Mouse (Mus musculus) hindbrain, embryonic 14.5 days (tissue): ENCODE measurements around the gene Fut8. TPM values are rescaled to one million over a fixed set of nuclear protein-coding genes. Genes with fewer than 3 reads are reported as not detected.

Experiments
- ATAC-seq: fragments of 200-750 bp; cut with Nextera tagmentation; 2 replicates; pipeline ENCODE4 v1.8.0; 2017; ENCODE audit warnings: moderate number of reproducible peaks, mild to moderate bottlenecking, moderate TSS enrichment, moderate library complexity; ENCODE audit not compliant: low FRiP score
- DNase-seq: peaks from one replicate; pipeline ENCODE4 v3.0.0-alpha.2; 2015; ENCODE audit warnings: low spot score
- H3K27ac ChIP-seq: fragments of 300-500 bp; sonication (generic); 2 replicates; pipeline ENCODE4 v1.5.1; 2014; ENCODE audit warnings: mild to moderate bottlenecking, moderate library complexity
- H3K27me3 ChIP-seq: fragments of 300-500 bp; sonication (generic); 2 replicates; pipeline ENCODE4 v1.6.1; 2014; ENCODE audit warnings: mild to moderate bottlenecking, low read length, mixed read lengths; ENCODE audit not compliant: control insufficient read depth, insufficient read depth
- H3K36me3 ChIP-seq: fragments of 300-500 bp; sonication (generic); replicated peaks from 2 replicates; pipeline ENCODE4 v1.6.1; 2014; ENCODE audit not compliant: control insufficient read depth, insufficient read depth
- H3K4me1 ChIP-seq: fragments of 300-500 bp; sonication (generic); replicated peaks from 2 replicates; pipeline ENCODE4 v1.6.1; 2014; ENCODE audit warnings: antibody characterized with exemption, low read length, mixed read lengths; ENCODE audit not compliant: control insufficient read depth, insufficient read depth
- H3K4me2 ChIP-seq: fragments of 300-500 bp; sonication (generic); replicated peaks from 2 replicates; pipeline ENCODE4 v1.6.1; 2014; ENCODE audit warnings: mild to moderate bottlenecking, moderate library complexity
- H3K4me3 ChIP-seq: fragments of 300-500 bp; sonication (generic); replicated peaks from 2 replicates; pipeline ENCODE4 v1.5.1; 2014; ENCODE audit warnings: mild to moderate bottlenecking, low read length
- H3K9ac ChIP-seq: fragments of 300-500 bp; sonication (generic); 2 replicates; pipeline ENCODE4 v1.6.1; 2014
- H3K9me3 ChIP-seq: fragments of 300-500 bp; sonication (generic); 2 replicates; pipeline ENCODE4 v1.6.1; 2016; ENCODE audit warnings: low read length; ENCODE audit not compliant: control insufficient read depth
- WGBS: fragments of 180-500 bp; shearing (Covaris S2); extraction: QIAGEN DNeasy Blood & Tissue Kit; methylation state at CpG from one replicate; pipeline ENCODE4 v1.1.7; 2014; 5-methylcytosine and 5-hydroxymethylcytosine counted together
- polyA plus RNA-seq: library from polyadenylated mRNA; unstranded; fragments of >200 nt; fragmentation: Nextera tagmentation; extraction: Ambion mirVana; gene quantifications from 2 replicates; pipeline ENCODE4 v1.2.1, GENCODE M21; 2014

Fut8 gene
- polyA plus RNA-seq, 1 experiment from 2014 or later, result 62.2 TPM

GRCm38 (mm10) chr12:77198253-77198652 lies 39.7 kb upstream of the Fut8 start:
- H3K27me3 ChIP-seq, result no peaks in the 10 kb centered on the region
- H3K4me2 ChIP-seq, result no peak overlapping the region
- H3K27ac ChIP-seq, result no peak overlapping the region
- no peak for DNase-seq
- 95% methylated on average over 4 of the region's 4 CpGs for WGBS
- H3K4me3 ChIP-seq, result no peak overlapping the region
- peaks cover 8% of the 10 kb centered on the region; the same call in 1 of the 2 replicates for H3K9me3 ChIP-seq
- H3K36me3 ChIP-seq, result no peaks in the 10 kb centered on the region
- H3K4me1 ChIP-seq, result no peaks in the 10 kb centered on the region
- no peak overlapping the region for H3K9ac ChIP-seq
- no peak for ATAC-seq

- Histone ChIP-seq H3K9me3 (no peaks in the 10 kb centered on the region), H3K4me1 (no peaks in the 10 kb centered on the region), H3K27me3 (no peaks in the 10 kb centered on the region), H3K4me2 (no peak overlapping the region), H3K9ac (no peak overlapping the region), H3K4me3 (no peak overlapping the region), H3K27ac (no peak overlapping the region), H3K36me3 (no peaks in the 10 kb centered on the region)
- no peak for DNase-seq
- WGBS, result 82% methylated on average over 10 of the region's 10 CpGs
- ATAC-seq, result no peak
Measured at GRCm38 (mm10) chr12:77201461-77202143, 36.3 kb upstream of the Fut8 start.

GRCm38 (mm10) chr12:77203136-77203535 lies 34.8 kb upstream of the Fut8 start:
- no peak overlapping the region for H3K27ac ChIP-seq
- no peak for DNase-seq
- no peaks in the 10 kb centered on the region for H3K27me3 ChIP-seq
- H3K4me3 ChIP-seq, result no peak overlapping the region
- WGBS, result 98% methylated on average over 4 of the region's 4 CpGs
- no peak overlapping the region for H3K4me2 ChIP-seq
- H3K4me1 ChIP-seq, result no peaks in the 10 kb centered on the region
- H3K9me3 ChIP-seq, result no peaks in the 10 kb centered on the region
- no peak for ATAC-seq
- H3K36me3 ChIP-seq, result no peaks in the 10 kb centered on the region
- H3K9ac ChIP-seq, result no peak overlapping the region

- H3K27me3 ChIP-seq, result no peaks in the 10 kb centered on the region
- ATAC-seq, result no peak
- 80% methylated on average over 5 of the region's 5 CpGs for WGBS
Measured at GRCm38 (mm10) chr12:77206852-77207251, 31.1 kb upstream of the Fut8 start.

GRCm38 (mm10) chr12:77208056-77208455 lies 29.9 kb upstream of the Fut8 start:
- H3K27ac ChIP-seq, result no peak overlapping the region
- H3K4me2 ChIP-seq, result no peak overlapping the region
- no peaks in the 10 kb centered on the region for H3K27me3 ChIP-seq
- ATAC-seq (no peak), DNase-seq (no peak)
- H3K36me3 ChIP-seq, result no peaks in the 10 kb centered on the region
- no peaks in the 10 kb centered on the region for H3K9me3 ChIP-seq
- no peak overlapping the region for H3K4me3 ChIP-seq
- no peak overlapping the region for H3K9ac ChIP-seq
- WGBS, result 97% methylated on average over 2 of the region's 2 CpGs
- H3K4me1 ChIP-seq, result no peaks in the 10 kb centered on the region

More at GRCm38 (mm10) chr12:77206852-77207251, 31.1 kb upstream of the Fut8 start:
- Histone ChIP-seq H3K36me3 (no peaks in the 10 kb centered on the region), H3K27ac (no peak overlapping the region), H3K9ac (no peak overlapping the region), H3K4me2 (no peak overlapping the region), H3K4me3 (no peak overlapping the region), H3K9me3 (no peaks in the 10 kb centered on the region), H3K4me1 (no peaks in the 10 kb centered on the region)
- DNase-seq, result no peak

- no peak overlapping the region for H3K4me2 ChIP-seq
- no peak overlapping the region for H3K4me3 ChIP-seq
- H3K9me3 ChIP-seq, result no peaks in the 10 kb centered on the region
- no peak overlapping the region for H3K27ac ChIP-seq
- WGBS, result 79% methylated on average over 5 of the region's 5 CpGs
- DNase-seq (no peak), ATAC-seq (no peak)
- no peaks in the 10 kb centered on the region for H3K27me3 ChIP-seq
- H3K36me3 ChIP-seq, result no peaks in the 10 kb centered on the region
- H3K9ac ChIP-seq, result no peak overlapping the region
- H3K4me1 ChIP-seq, result no peaks in the 10 kb centered on the region
Measured at GRCm38 (mm10) chr12:77208576-77209180, 29.2 kb upstream of the Fut8 start.

GRCm38 (mm10) chr12:77211695-77212208 lies 26.2 kb upstream of the Fut8 start:
- Histone ChIP-seq H3K27ac (no peak overlapping the region), H3K4me1 (no peaks in the 10 kb centered on the region), H3K4me3 (no peak overlapping the region), H3K9me3 (no peaks in the 10 kb centered on the region), H3K36me3 (no peaks in the 10 kb centered on the region), H3K9ac (no peak overlapping the region), H3K4me2 (no peak overlapping the region), H3K27me3 (no peaks in the 10 kb centered on the region)
- DNase-seq, result no peak
- 88% methylated on average over 7 of the region's 7 CpGs for WGBS
- ATAC-seq, result no peak

GRCm38 (mm10) chr12:77213896-77214564 lies 23.9 kb upstream of the Fut8 start:
- Histone ChIP-seq H3K4me1 (no peaks in the 10 kb centered on the region), H3K27me3 (no peaks in the 10 kb centered on the region), H3K4me2 (no peak overlapping the region), H3K4me3 (no peak overlapping the region), H3K9me3 (no peaks in the 10 kb centered on the region), H3K36me3 (no peaks in the 10 kb centered on the region), H3K9ac (no peak overlapping the region), H3K27ac (no peak overlapping the region)
- 82% methylated on average over 6 of the region's 6 CpGs for WGBS
- no peak for DNase-seq
- ATAC-seq, result no peak

GRCm38 (mm10) chr12:77214565-77214909 lies 23.4 kb upstream of the Fut8 start:
- no peaks in the 10 kb centered on the region for H3K4me1 ChIP-seq
- H3K4me3 ChIP-seq, result no peak overlapping the region
- H3K9me3 ChIP-seq, result no peaks in the 10 kb centered on the region
- ATAC-seq, result no peak
- no peaks in the 10 kb centered on the region for H3K27me3 ChIP-seq
- no peak overlapping the region for H3K4me2 ChIP-seq
- H3K9ac ChIP-seq, result no peak overlapping the region
- H3K36me3 ChIP-seq, result no peaks in the 10 kb centered on the region
- WGBS, result 88% methylated on average over 3 of the region's 3 CpGs
- H3K27ac ChIP-seq, result no peak overlapping the region
- DNase-seq, result no peak
